Mouse (Mus musculus): ENCODE data around the gene Cog3.
"Not testable (repeated sequence)": the region's sequence is repeated elsewhere in the genome, so short reads cannot be mapped to it uniquely, and the experiment has no call there.

Gene Cog3

DNA sequence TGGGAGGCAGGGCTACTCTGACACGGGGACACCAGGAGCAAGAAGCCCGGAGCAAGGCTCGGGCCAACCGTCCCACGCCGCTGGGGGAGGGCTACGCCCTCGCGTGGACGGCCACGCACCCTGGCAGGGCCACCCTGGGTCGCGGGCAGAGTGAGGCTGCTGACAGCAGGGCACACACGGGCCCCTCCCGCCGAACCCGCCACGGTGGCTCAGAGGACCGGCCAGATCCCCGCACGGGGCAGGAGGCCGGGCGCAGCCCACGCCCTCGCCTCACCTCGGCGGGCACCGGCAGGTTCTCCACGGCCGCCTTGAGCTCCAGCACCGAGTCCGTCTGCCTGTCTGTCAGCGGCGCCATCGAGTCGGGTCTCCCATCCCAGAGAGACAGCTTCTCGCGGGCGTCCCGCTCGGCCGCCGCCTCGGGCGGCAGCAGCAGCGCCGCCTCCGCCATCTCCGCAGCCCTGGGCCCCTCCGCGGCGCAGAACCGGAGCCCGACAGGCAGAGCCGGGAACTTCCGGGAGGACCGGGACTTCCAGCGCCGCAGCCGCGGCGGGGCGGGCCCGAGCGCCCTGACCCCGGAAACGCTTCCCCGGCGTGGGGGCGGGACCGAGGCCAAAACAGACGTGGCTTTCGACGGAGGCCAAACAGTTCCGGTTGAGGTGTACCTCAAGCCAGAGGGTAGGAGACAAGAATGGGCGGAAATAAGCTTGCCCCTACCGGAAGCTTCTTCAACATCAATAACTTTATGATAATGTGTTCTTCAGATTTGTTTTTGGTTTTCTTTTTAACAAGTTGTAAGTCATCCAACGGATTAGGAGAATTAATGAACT, at the start of gene Cog3:
Gene Cog3 (minus strand): TSS at position 527 of the 827 bp plus-strand sequence.
- peak; percentile 99 for DNase-seq

GRCm38 (mm10) chr14:75797769-75798386, 43.6 kb upstream of the Cog3 start:
- DNase-seq: no peak

DNA sequence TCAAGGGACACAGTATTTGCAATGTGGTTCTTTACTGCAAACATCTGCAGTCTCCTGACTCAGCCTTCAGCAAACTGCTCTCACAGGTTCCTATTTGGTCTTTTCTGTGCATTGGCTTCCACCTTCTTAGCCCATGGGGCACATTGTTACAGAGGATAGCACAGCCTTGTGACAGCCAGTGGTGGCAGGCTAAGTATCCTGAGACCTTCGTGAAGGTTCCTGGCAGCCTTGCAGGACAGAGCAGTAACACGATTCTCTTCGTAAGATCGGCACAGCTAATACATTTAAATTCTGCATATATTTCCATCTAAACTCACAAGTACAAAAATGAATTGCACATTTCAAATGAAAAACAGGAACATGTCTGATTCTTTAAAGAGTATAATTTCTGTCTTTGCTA, 41.6 kb upstream of the Cog3 start:
- DNase-seq: no peak

GRCm38 (mm10) chr14:75794726-75795125, 40.4 kb upstream of the Cog3 start:
- no peak for DNase-seq

DNA sequence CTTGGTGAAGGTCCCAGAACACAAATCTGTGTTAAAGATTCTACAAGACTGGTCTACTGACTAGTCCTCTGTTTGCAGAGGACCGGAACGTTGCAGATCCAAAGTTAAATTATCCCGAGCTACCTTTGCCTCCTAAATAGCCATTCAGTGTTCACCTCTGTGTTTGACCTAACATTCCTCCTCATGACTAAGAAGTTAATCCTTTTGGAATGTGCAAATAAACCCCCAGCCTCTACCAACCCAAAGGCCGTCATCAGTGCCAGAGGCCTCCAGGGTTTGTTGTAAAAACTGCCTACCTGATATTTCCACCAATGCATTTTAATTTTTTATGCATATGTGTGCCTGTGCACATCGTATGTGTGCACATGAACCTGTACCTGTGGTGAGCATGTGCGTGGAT, 40.0 kb upstream of the Cog3 start:
- no peak for DNase-seq

DNA sequence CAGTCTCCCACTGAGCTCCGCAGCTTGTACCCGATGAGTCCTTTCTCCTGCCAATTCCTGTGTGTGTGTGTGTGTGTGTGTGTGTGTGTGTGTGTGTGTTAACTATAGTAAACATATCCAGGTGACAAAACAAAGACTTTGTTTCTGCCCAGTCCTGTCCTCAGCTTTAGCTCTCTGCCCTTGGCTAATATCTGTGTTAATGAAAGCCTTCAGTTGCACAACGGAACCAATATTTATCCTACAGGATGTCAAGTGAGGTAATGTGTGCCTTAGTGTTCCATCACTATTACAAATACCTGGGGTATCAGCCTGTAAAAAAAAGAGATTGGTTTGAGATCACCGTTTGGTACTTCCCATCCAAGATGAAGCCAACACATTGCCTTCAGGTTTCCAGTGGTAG, 38.8 kb upstream of the Cog3 start:
- no peak for DNase-seq

DNA sequence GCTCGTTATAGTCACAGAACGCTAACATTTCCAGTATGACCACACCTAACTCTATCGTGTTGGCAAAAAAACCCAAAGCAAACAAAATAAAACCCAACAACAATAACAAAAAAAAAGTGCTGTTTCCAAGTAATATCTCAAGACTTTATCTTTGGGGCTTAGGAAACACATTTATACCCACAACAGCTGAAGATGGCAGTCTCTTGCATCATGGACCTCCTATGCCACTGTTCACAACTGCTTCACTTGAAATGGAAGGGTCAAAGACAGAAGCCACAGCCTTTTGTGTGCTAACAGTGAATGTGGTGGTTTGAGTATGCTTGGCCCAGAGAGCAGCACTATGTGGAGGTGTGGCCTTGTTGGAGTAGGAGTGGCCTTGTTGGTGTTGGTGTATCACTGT, 37.1 kb upstream of the Cog3 start:
- no peak for DNase-seq

- no peak for DNase-seq
Measured at GRCm38 (mm10) chr14:75790411-75790996, 36.2 kb upstream of the Cog3 start.

DNA sequence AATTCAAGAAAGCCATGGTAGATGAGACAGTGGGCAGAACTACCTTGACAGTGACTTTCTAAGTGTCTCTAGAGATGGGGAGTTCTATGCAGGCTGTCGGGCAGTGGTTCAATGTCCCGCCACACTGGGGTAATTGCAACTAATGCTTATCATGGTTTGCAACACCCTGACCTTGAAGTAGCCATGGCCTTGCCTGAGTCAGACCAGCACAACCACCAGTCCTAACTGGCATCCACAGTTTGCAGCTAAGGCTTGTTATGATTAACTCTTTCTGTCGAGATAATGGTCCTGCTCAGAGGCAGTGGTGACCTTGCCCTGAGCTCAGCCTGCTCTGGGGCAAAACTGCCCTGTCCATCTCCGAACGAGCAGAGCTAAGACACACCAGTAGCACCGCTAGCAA, 35.0 kb upstream of the Cog3 start:
- DNase-seq: no peak

GRCm38 (mm10) chr14:75787794-75788175, 33.5 kb upstream of the Cog3 start:
- peak; percentile 7 for DNase-seq

DNA sequence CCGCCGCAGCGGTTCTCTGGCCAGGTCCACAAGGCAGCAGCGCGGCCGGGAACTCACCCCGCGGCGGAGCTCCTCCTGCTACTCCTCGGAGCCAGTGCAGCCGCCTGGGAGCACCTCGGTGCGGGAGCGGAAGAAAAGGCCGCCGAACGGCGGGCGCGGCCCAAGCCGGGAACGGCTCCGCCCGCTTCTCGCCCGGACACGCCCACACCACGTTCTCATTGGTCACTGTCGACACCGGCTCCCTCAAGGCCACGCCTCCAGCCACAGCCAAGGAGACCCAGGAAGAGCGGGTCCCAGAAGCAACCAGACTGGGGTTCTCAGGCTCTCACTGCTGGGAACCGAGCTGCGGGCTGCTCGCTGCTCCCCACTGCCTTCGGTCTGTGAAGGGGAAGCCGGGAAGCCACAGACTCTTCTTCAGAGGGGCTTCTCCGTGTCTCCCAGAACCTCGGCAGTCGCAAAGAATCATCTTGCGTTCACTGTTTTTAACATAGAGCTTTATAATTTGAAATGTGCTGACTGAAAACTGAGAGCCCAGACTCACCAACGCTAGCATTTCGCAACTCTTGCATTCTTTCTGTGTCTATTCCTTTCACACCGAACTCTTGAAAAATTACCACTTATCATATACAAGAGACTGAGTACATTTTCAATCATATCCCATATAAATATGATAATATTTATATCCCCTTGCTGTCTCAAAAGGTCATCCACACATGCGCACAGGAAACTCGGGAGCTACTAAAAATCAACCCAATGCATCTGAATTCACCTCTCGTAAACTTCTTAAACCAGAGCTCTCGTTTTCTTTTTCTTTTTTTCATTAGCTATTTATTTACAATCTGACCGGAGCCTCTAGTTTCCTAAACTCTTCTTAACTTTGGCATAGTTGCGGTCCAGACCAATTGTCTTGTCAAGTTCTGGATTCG, 32.8 kb upstream of the Cog3 start, which contains the start of gene Slc25a30:
Gene Slc25a30 (minus strand): TSS at position 170 of the 926 bp plus-strand sequence.
- DNase-seq: peak; percentile 98

DNA sequence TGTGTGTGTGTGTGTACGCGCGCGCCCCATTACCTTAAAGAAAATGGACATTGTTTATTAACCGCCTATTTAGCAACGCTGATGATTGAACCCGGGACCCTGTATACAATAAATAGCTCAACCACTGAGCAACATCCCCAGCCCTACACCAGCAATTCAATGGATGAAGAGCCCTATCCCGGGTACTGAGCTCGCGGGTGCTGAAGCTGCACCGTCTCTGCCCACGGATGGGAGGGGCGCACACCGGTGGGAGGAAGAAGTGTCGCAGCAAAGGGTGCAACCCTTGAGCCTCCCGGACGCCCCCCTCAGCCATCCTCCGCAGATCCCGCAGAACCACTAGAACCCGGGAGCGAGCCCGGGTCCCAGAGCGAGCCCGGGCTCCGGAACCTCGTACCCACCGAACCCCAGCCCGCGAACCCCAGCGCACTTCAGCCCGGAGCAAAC, 32.1 kb upstream of the Cog3 start:
- DNase-seq: peak; percentile 63

DNA sequence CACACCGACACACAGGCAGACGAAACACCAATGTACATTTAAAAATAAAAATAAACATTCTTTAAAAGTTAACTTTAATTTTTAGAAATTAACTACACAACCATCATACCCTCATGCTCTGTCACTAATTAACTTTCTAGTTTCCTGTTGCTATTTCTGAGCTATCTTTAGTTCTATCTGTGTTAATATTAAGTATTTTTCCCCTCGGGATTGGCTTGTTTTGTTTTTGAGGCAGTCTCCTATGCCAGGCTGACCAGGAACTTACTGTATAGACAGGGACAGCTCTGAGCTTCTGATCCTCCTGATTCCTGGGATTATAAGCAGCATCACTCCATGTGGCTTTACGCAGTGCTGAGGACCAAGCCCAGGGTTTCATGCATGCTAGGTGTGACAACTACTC, 25.6 kb upstream of the Cog3 start:
- no peak for DNase-seq

- no peak for DNase-seq
Measured at GRCm38 (mm10) chr14:75776637-75777036, 22.3 kb upstream of the Cog3 start.

- no peak for DNase-seq
Measured at GRCm38 (mm10) chr14:75773431-75773830, 19.1 kb upstream of the Cog3 start.

- DNase-seq: not testable (repeated sequence)
Measured at GRCm38 (mm10) chr14:75772407-75772806, 18.1 kb upstream of the Cog3 start.

DNA sequence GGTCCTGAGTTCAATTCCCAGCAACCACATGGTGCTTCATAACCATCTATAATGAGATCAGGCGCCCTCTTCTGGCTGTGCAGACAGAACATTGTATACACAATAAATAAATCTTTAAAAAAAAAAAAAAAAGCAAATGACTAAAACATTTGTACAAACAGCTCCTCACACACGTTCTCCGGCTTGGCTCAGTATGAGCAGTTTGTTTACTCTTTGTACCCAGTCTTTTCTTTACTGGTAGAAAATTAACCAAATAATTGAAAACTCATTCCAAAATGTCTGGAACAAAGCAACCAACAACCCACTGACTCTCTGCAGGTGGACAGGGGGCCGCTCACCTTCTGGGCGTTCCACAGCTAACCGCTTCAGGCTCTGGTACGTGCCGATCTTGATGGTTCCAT, 16.8 kb upstream of the Cog3 start:
- DNase-seq: no peak

DNA sequence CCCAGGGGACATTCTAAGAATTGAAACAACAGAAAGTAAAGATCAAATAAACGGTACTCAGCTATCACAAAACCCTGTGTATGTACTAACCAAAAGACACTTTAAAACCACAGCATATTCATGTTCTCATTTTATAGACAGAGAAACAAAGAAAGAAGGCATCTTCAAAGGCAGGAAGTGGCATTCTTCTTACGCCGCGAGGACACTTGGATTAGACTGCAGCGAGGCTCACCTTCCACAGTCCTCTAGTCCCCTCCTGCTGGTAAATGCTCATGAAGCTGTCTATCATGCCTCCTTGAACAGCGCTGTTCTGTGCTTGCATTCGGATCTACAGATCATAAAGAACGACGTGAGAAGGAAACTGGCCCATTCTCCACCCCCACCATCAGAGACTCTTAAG, 15.0 kb upstream of the Cog3 start:
- peak; percentile 49 for DNase-seq

- no peak for DNase-seq
Measured at GRCm38 (mm10) chr14:75768275-75768608, 13.9 kb upstream of the Cog3 start.

DNA sequence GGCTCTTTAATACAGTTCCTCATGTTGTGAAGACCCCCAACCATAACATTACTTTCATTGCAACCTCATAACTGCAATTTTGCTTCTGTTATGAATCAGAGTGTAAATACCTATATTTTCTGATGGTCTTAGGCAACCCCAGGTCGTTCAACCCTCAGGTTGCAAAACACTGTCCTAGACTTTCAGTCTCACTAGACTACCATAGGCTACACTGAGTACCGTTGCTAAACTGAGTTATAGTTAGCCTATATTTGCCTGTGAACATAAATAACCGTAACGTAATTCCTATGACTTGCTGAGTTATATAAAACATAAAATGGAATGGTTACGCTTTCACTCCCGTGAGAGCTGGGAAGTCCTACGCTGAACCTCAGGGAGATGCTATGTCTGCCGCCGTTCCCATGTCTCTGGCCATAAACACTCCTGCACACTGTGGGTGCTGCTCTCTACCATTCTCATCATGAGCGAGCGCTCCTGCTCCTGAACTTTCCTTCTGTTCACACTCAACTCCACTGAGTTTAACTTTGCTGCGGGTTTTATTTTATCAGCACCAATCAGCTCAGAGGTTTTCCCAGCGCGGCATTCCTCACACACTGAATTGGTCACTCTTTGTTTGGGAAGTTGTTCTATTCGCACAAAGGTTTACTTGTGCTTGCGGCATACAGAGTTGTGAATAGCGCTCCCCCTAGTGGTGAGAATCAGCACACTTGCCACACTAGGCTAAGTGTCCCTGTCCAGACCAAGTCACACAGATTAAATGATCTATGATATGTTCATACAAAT, 13.4 kb upstream of the Cog3 start:
- DNase-seq: peak; percentile 68

DNA sequence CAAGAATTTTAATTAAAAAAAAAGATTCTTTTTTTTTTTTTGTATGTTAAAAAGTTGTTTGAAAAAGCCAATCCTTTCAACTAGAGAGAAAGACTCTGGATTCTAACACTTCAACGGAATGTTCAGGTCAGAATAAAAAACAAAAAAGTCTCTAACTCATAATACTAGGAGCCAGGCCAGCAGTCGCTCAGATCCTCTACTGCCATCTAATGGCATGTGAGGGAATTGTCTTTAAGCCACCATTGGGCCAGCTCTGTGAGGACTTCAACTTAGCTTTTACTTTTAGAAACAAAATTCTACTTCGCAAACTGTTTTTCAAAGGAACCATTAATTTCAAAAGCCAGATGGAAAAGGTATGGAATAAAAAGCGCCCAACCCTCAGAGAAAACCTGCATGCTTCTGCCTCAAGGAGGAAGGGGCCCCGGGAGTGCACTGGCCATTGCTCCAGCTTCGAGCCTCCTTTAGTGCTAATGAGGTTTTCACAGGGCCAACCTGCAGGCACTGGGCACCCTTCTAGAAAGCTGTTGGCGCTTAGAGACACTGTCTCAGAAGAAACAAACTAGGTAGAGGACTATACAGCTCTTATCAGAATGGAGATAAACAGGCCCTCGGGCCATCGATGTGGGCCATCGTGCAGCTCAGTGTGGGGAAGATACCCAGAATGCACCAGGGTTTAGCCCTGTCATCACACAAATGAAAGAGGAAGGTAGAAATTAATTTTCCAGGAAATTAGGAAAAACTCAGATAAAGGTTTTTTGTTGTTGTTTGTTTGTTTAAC, 6.9 kb upstream of the Cog3 start:
- peak; percentile 35 for DNase-seq

Data from thymus, postnatal 25 days (tissue).